Mouse (Mus musculus) liver, embryonic 15.5 days (tissue): ENCODE measurements around the gene Rab1b. TPM values are rescaled to one million over a fixed set of nuclear protein-coding genes. Genes with fewer than 3 reads are reported as not detected.
A peak's percentile ranks its signal among the peaks of the same experiment; 100 is the strongest.
"Not testable (repeated sequence)": the region's sequence is repeated elsewhere in the genome, so short reads cannot be mapped to it uniquely, and the experiment has no call there.

Experiments
- ATAC-seq: fragments of 200-750 bp; cut with Nextera tagmentation; 2 replicates; pipeline ENCODE4 v1.8.0; 2017; ENCODE audit warnings: moderate number of reproducible peaks, mild to moderate bottlenecking, moderate library complexity; ENCODE audit not compliant: insufficient read depth
- H3K27ac ChIP-seq: fragments of 300-500 bp; sonication (generic); replicated peaks from 2 replicates; pipeline ENCODE4 v1.5.1; 2015; ENCODE audit warnings: mild to moderate bottlenecking, inconsistent platforms
- H3K27me3 ChIP-seq: fragments of 300-500 bp; sonication (generic); 2 replicates; pipeline ENCODE4 v1.6.1; 2015; ENCODE audit warnings: mild to moderate bottlenecking, inconsistent platforms
- H3K36me3 ChIP-seq: fragments of 300-500 bp; sonication (generic); replicated peaks from 2 replicates; pipeline ENCODE4 v1.6.1; 2015; ENCODE audit warnings: moderate library complexity, mild to moderate bottlenecking, inconsistent platforms
- H3K4me1 ChIP-seq: fragments of 300-500 bp; sonication (generic); replicated peaks from 2 replicates; pipeline ENCODE4 v1.6.1; 2015; ENCODE audit warnings: inconsistent platforms
- H3K4me2 ChIP-seq: fragments of 300-500 bp; sonication (generic); 2 replicates; pipeline ENCODE4 v1.6.1; 2015; ENCODE audit warnings: moderate library complexity, mild to moderate bottlenecking, inconsistent platforms
- H3K4me3 ChIP-seq: fragments of 300-500 bp; sonication (generic); replicated peaks from 2 replicates; pipeline ENCODE4 v1.5.1; 2015; ENCODE audit warnings: mild to moderate bottlenecking, inconsistent platforms
- H3K9ac ChIP-seq: fragments of 300-500 bp; sonication (generic); 2 replicates; pipeline ENCODE4 v1.6.1; 2015; ENCODE audit warnings: moderate library complexity, mild to moderate bottlenecking, inconsistent platforms
- H3K9me3 ChIP-seq: fragments of 300-500 bp; sonication (generic); replicated peaks from 2 replicates; pipeline ENCODE4 v1.6.1; 2016; ENCODE audit warnings: inconsistent platforms
- WGBS: fragments of 180-500 bp; shearing (Covaris S2); methylation state at CpG from one replicate; pipeline ENCODE4 v1.1.7; 2015; ENCODE audit warnings: mixed read lengths; ENCODE audit not compliant: insufficient replicate concordance; 5-methylcytosine and 5-hydroxymethylcytosine counted together
- polyA plus RNA-seq: library from polyadenylated mRNA; unstranded; fragments of >200 nt; fragmentation: Nextera tagmentation; extraction: Ambion mirVana; gene quantifications from 2 replicates; pipeline ENCODE4 v1.2.1, GENCODE M21; 2015

The Rab1b gene
- polyA plus RNA-seq, 1 experiment from 2014 or later, result 85.4 TPM

DNA sequence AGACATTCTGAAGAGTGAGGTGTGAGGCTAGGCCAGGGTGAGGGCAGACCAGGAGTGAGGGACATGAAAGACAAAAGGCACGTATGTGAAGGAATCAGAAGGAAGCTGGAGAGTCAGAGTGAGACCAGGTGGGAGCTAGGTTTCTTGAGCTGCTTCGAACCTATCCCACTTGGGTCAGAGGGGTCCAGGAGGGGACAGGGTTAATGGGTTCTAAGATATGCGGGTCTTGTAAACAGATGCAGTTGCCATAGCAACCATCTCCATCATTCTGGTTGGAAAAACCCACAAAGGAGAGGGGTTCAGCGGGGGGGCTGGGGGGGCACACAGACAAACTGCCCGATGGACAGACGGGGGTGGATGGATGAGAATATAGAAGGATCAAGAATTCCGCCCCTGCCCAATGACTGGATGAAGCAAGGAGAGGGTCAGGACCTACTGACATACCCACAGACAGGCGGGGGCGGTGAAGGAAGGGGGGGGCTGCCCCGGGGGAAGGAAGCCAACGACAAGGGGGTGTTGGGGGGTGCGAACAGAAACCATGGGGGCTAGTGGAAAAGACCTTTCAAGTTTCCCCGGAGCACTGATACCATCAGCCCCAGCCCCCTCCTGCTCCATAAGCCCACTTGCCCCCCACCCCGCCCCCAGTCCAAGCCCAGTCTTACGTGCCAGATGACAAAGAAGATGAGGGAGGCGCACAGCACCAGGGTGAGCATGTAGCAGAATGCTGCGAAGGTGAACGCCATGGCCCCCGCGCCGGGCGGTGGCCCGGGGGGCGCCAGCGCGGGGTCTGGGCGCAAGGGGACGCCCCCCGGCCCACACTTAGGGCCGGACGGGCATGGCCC is 9.1 kb downstream of the Rab1b start:
- 10% methylated on average over 30 of the region's 31 CpGs for WGBS
- no peak for ATAC-seq
- Histone ChIP-seq H3K36me3 (peaks cover 37% of the 10 kb centered on the region), H3K27ac (no peak overlapping the region), H3K4me1 (peaks cover 41% of the 10 kb centered on the region), H3K9ac (peak overlapping the region; percentile 42; the same call in 1 of the 2 replicates), H3K27me3 (peaks cover 36% of the 10 kb centered on the region), H3K4me2 (peak overlapping the region; percentile 85), H3K9me3 (no peaks in the 10 kb centered on the region), H3K4me3 (peak overlapping the region; percentile 49)

GRCm38 (mm10) chr19:5095887-5096474 is 10.9 kb downstream of the Rab1b start:
- H3K4me3 ChIP-seq, result no peak overlapping the region
- WGBS, result 13% methylated on average over 9 of the region's 9 CpGs
- peaks cover 36% of the 10 kb centered on the region for H3K27me3 ChIP-seq
- no peak overlapping the region for H3K9ac ChIP-seq
- H3K4me2 ChIP-seq, result no peak overlapping the region
- peaks cover 29% of the 10 kb centered on the region for H3K36me3 ChIP-seq
- no peak overlapping the region for H3K27ac ChIP-seq
- peaks cover 41% of the 10 kb centered on the region for H3K4me1 ChIP-seq
- no peak for ATAC-seq
- H3K9me3 ChIP-seq, result no peaks in the 10 kb centered on the region

- Histone ChIP-seq H3K4me2 (no peak overlapping the region), H3K27me3 (peaks cover 36% of the 10 kb centered on the region), H3K4me3 (no peak overlapping the region), H3K4me1 (peaks cover 41% of the 10 kb centered on the region), H3K27ac (no peak overlapping the region), H3K36me3 (peaks cover 24% of the 10 kb centered on the region), H3K9me3 (no peaks in the 10 kb centered on the region), H3K9ac (no peak overlapping the region)
- ATAC-seq, result no peak
- 43% methylated on average over 11 of the region's 11 CpGs for WGBS
Measured at GRCm38 (mm10) chr19:5094746-5095417, 12.0 kb downstream of the Rab1b start.

GRCm38 (mm10) chr19:5094243-5094632 is 12.6 kb downstream of the Rab1b start:
- H3K4me2 ChIP-seq, result no peak overlapping the region
- peaks cover 18% of the 10 kb centered on the region for H3K36me3 ChIP-seq
- peaks cover 45% of the 10 kb centered on the region for H3K4me1 ChIP-seq
- WGBS, result under 1% methylated on average over 21 of the region's 21 CpGs
- H3K4me3 ChIP-seq, result no peak overlapping the region
- H3K9ac ChIP-seq, result no peak overlapping the region
- peak; percentile 32 for ATAC-seq
- H3K27me3 ChIP-seq, result peaks cover 36% of the 10 kb centered on the region
- H3K27ac ChIP-seq, result no peak overlapping the region
- H3K9me3 ChIP-seq, result no peaks in the 10 kb centered on the region

DNA sequence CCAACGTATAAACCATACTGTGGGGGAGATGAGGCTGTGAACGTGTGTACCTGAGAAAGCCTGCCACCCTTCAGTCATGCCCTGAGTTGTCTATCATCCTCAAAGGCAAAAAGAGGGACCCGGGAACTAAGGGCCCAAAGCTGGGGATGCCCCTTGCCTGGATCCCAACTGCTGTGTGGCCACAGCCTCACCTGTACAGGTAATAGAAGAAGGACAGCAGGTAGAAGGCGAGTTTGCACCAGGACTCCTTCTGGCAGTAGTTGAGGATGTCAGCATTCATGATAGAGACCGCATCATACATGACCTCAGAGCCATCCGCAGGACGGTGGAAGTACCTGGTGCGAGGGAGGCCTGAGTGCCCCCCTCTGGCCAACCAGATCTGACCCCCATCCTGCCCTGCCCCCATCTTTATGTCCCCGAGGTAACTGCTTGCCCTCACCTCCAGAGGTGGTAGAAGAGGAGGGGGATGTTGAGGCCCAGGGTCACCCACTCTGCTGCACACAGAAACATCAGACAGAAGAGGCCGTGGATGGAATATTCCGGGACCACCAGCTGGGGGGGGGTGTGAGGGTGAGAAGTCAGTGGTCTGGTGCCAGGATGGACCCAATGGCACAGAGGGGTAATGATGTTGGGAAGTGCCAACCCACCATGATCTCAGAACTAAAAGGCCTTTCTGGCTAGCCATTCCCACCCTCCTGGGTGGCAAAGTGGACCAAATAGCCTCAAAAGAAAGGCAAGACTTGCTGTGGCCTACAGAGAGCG is 13.2 kb downstream of the Rab1b start:
- H3K4me3 ChIP-seq, result no peak overlapping the region
- H3K9ac ChIP-seq, result no peak overlapping the region
- H3K9me3 ChIP-seq, result no peaks in the 10 kb centered on the region
- WGBS, result 65% methylated on average over 12 of the region's 12 CpGs
- H3K4me2 ChIP-seq, result no peak overlapping the region
- peaks cover 36% of the 10 kb centered on the region for H3K27me3 ChIP-seq
- no peak overlapping the region for H3K27ac ChIP-seq
- H3K4me1 ChIP-seq, result peaks cover 46% of the 10 kb centered on the region
- peaks cover 15% of the 10 kb centered on the region for H3K36me3 ChIP-seq
- ATAC-seq, result no peak

GRCm38 (mm10) chr19:5092083-5092482 is 14.8 kb downstream of the Rab1b start:
- Histone ChIP-seq H3K4me2 (no peak overlapping the region), H3K4me1 (peaks cover 47% of the 10 kb centered on the region), H3K36me3 (peaks cover 15% of the 10 kb centered on the region), H3K27ac (no peak overlapping the region), H3K27me3 (peaks cover 36% of the 10 kb centered on the region), H3K9me3 (no peaks in the 10 kb centered on the region), H3K9ac (no peak overlapping the region), H3K4me3 (no peak overlapping the region)
- ATAC-seq, result no peak
- WGBS, result 76% methylated on average over 10 of the region's 10 CpGs

DNA sequence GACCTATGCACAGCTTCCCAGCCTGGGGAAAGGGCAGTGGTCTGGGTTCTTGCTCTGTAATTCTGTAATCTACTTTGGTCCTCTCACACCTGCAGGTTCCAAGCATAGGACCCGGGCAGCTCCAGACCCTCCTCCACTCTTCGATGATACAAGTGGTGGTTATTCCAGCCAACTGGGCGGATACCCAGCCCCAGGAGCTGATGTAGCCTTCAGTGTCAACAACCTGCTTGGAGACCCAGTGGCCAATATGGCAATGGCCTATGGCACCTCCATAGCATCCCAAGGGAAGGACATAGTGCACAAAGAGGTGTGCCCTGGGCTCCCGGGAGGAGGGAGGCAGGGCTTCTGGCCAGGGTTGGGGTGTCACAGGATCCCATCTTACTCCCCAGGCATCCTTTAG is 17.5 kb downstream of the Rab1b start:
- H3K9ac ChIP-seq, result peak overlapping the region; percentile 79; the same call in 1 of the 2 replicates
- H3K36me3 ChIP-seq, result peaks cover 15% of the 10 kb centered on the region
- H3K4me2 ChIP-seq, result peak overlapping the region; percentile 93
- peaks cover 46% of the 10 kb centered on the region for H3K4me1 ChIP-seq
- H3K9me3 ChIP-seq, result no peaks in the 10 kb centered on the region
- peak overlapping the region; percentile 84 for H3K4me3 ChIP-seq
- 71% methylated on average over 4 of the region's 4 CpGs for WGBS
- H3K27me3 ChIP-seq, result peaks cover 36% of the 10 kb centered on the region
- no peak for ATAC-seq
- no peak overlapping the region for H3K27ac ChIP-seq

- peaks cover 38% of the 10 kb centered on the region for H3K4me1 ChIP-seq
- no peaks in the 10 kb centered on the region for H3K9me3 ChIP-seq
- H3K36me3 ChIP-seq, result peaks cover 15% of the 10 kb centered on the region
- peak within 1 kb of the TSS; percentile 86 for H3K27ac ChIP-seq
- H3K9ac ChIP-seq, result peak within 1 kb of the TSS; percentile 79
- H3K27me3 ChIP-seq, result peaks cover 47% of the 10 kb centered on the region
- under 1% methylated on average over 58 of the region's 58 CpGs for WGBS
- peak; percentile 89 for ATAC-seq
- H3K4me3 ChIP-seq, result peak within 1 kb of the TSS; percentile 84
- H3K4me2 ChIP-seq, result peak within 1 kb of the TSS; percentile 93
Measured at GRCm38 (mm10) chr19:5087884-5088728, 18.8 kb downstream of the Rab1b start, which contains the start of gene Yif1a. TSS of gene Yif1a (plus strand) at chr19:5088538.

DNA sequence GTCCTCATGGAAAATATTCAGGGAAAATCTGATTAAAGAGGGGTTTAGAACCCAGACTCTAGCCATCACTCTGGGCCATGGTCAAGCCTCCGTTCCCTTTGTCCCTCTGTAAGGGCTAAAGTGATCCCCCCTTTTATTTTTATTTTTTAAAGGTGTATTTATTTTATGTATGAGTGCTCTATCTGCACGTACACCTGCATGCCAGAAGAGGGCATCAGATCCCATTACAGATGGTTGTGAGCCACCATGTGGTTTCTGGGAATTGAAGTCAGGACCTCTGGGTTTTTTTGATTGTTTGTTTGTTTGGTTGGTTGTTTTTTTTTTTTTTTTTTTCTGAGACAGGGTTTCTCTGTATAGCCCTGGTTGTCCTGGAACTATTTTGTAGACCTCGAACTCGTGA is 20.3 kb downstream of the Rab1b start:
- H3K36me3 ChIP-seq, H3K27ac ChIP-seq, H3K9ac ChIP-seq, H3K9me3 ChIP-seq, ATAC-seq, H3K4me2 ChIP-seq, H3K4me3 ChIP-seq: not testable (repeated sequence)
- 52% methylated on average over 4 of the region's 4 CpGs for whole genome bisulfite sequencing
- Histone ChIP-seq H3K4me1 (peaks cover 38% of the 10 kb centered on the region), H3K27me3 (peaks cover 63% of the 10 kb centered on the region)
